Mouse (Mus musculus) CD8-positive naive resting alpha-beta T cell, adult 2 months (primary cell): ENCODE data around the gene Rph3al.
A peak's percentile ranks its signal among the peaks of the same experiment; 100 is the strongest.

ENCODE experiments used
- DNase-seq, 2 experiments: peaks; one replicate each; pipeline ENCODE4 v3.0.0; 2022; ENCODE audit warnings: low read depth in 2 of 2, low spot score in 2 of 2

The Rph3al gene

GRCm38 (mm10) chr11:75865253-75865619 lies 73.0 kb downstream of the Rph3al start:
- no peak for DNase-seq

- no peak for DNase-seq
These were observed 73.5 kb downstream of the Rph3al start for GRCm38 (mm10) chr11:75864529-75865252.

- DNase-seq, result no peak
These were observed 75.8 kb downstream of the Rph3al start for GRCm38 (mm10) chr11:75862466-75862865.

- no peak for DNase-seq
These were observed 76.6 kb downstream of the Rph3al start for GRCm38 (mm10) chr11:75861653-75862052.

- DNase-seq, result no peak
These were observed 77.0 kb downstream of the Rph3al start for GRCm38 (mm10) chr11:75861213-75861612.

- DNase-seq, result no peak
These were observed 78.8 kb downstream of the Rph3al start for GRCm38 (mm10) chr11:75859460-75859859.

- no peak for DNase-seq
These were observed 79.3 kb downstream of the Rph3al start for GRCm38 (mm10) chr11:75858975-75859374.

- DNase-seq, result no peak
These were observed 80.4 kb downstream of the Rph3al start for GRCm38 (mm10) chr11:75857781-75858180.

- DNase-seq, result no peak
These were observed 83.9 kb downstream of the Rph3al start for GRCm38 (mm10) chr11:75854327-75854726.

- no peak for DNase-seq
These were observed 85.1 kb downstream of the Rph3al start for GRCm38 (mm10) chr11:75853067-75853636.

- no peak for DNase-seq
These were observed 85.7 kb downstream of the Rph3al start for GRCm38 (mm10) chr11:75852485-75852884.

GRCm38 (mm10) chr11:75849552-75849951 lies 88.7 kb downstream of the Rph3al start:
- DNase-seq, result no peak

GRCm38 (mm10) chr11:75846589-75846988 lies 91.6 kb downstream of the Rph3al start:
- DNase-seq, result no peak

GRCm38 (mm10) chr11:75845675-75846074 lies 92.6 kb downstream of the Rph3al start:
- no peak for DNase-seq

- no peak for DNase-seq
These were observed 95.2 kb downstream of the Rph3al start for GRCm38 (mm10) chr11:75842904-75843619.

GRCm38 (mm10) chr11:75841503-75841902 lies 96.7 kb downstream of the Rph3al start:
- DNase-seq, result no peak

- no peak for DNase-seq
These were observed 98.4 kb downstream of the Rph3al start for GRCm38 (mm10) chr11:75839536-75840430.

GRCm38 (mm10) chr11:75838861-75839426 lies 99.3 kb downstream of the Rph3al start:
- no peak for DNase-seq

GRCm38 (mm10) chr11:75836240-75836610 lies 102.0 kb downstream of the Rph3al start:
- DNase-seq, result peak in 1 of 2 experiments; percentile 8

- DNase-seq, result peak; percentile 52 to 64
These were observed 102.5 kb downstream of the Rph3al start for GRCm38 (mm10) chr11:75835587-75836239.
